Mouse (Mus musculus): ENCODE results near the gene Nhp2. TPM values are rescaled to one million over a fixed set of nuclear protein-coding genes. Genes with fewer than 3 reads are reported as not detected.
"Not testable (repeated sequence)": the region's sequence is repeated elsewhere in the genome, so short reads cannot be mapped to it uniquely, and the experiment has no call there.

Gene Nhp2
- total RNA-seq, 2 experiments from 2014 or later: 24.9 to 25.7 TPM

GRCm38 (mm10) chr11:51658291-51658690, 38.8 kb downstream of the Nhp2 start:
- H3K27ac ChIP-seq: peak overlapping the region; percentile 54
- intact Hi-C loops (cut with DNase I): no loop called here

GRCm38 (mm10) chr11:51658705-51659104, 39.2 kb downstream of the Nhp2 start:
- TF ChIP-seq CTCF (IDR thresholded peaks at IDR 0.05): no peak
- peak overlapping the region; percentile 54 for H3K27ac ChIP-seq
- no peak for DNase-seq
- intact Hi-C loops (cut with DNase I): no loop called here
- H3K4me3 ChIP-seq: no peak overlapping the region

More at GRCm38 (mm10) chr11:51658291-51658690, 38.8 kb downstream of the Nhp2 start:
- no peak for DNase-seq
- H3K4me3 ChIP-seq: no peak overlapping the region
- no peak for TF ChIP-seq CTCF (IDR thresholded peaks at IDR 0.05)

- no peak overlapping the region for H3K27ac ChIP-seq
- no peak overlapping the region for H3K4me3 ChIP-seq
- intact Hi-C loops (cut with DNase I): no loop called here
- no peak for TF ChIP-seq CTCF (IDR thresholded peaks at IDR 0.05)
- no peak for DNase-seq
These were observed 42.4 kb downstream of the Nhp2 start for GRCm38 (mm10) chr11:51661867-51662365.

GRCm38 (mm10) chr11:51662632-51663031, 43.1 kb downstream of the Nhp2 start:
- no peak for DNase-seq
- intact Hi-C loops (cut with DNase I): no loop called here
- no peak overlapping the region for H3K27ac ChIP-seq
- no peak for TF ChIP-seq CTCF (IDR thresholded peaks at IDR 0.05)
- no peak overlapping the region for H3K4me3 ChIP-seq

GRCm38 (mm10) chr11:51664747-51665146, 45.2 kb downstream of the Nhp2 start:
- intact Hi-C loops (cut with DNase I); DNase-seq: not testable (repeated sequence)

GRCm38 (mm10) chr11:51670846-51671245, 51.3 kb downstream of the Nhp2 start:
- intact Hi-C loops (cut with DNase I): no loop called here
- no peak for DNase-seq
- Histone ChIP-seq H3K27ac (no peak overlapping the region), H3K4me3 (no peak overlapping the region)
- TF ChIP-seq CTCF (IDR thresholded peaks at IDR 0.05): no peak

More at GRCm38 (mm10) chr11:51664747-51665146, 45.2 kb downstream of the Nhp2 start:
- H3K4me3 ChIP-seq, H3K27ac ChIP-seq: not testable (repeated sequence)

- DNase-seq: no peak
- intact Hi-C loops (cut with DNase I): no loop called here
- H3K4me3 ChIP-seq: no peak overlapping the region
- no peak overlapping the region for H3K27ac ChIP-seq
- TF ChIP-seq CTCF (IDR thresholded peaks at IDR 0.05): no peak
These were observed 51.8 kb downstream of the Nhp2 start for GRCm38 (mm10) chr11:51671376-51671775.

- Histone ChIP-seq H3K27ac (no peak overlapping the region), H3K4me3 (no peak overlapping the region)
- no peak for DNase-seq
- intact Hi-C loops (cut with DNase I): no loop called here
- no peak for TF ChIP-seq CTCF (IDR thresholded peaks at IDR 0.05)
These were observed 53.8 kb downstream of the Nhp2 start for GRCm38 (mm10) chr11:51673291-51673690.

Other genes with a start within 250 kb of the Nhp2 start
- 10 to 100 TPM; 15.5 to 15.8 TPM for gene Phykpl, start 35.0 kb upstream of the Nhp2 start, total RNA-seq (2021)
- 100 to 1,000 TPM in 1 of 2 experiments, 10 to 100 TPM in 1; 95.0 to 112 TPM for gene Hnrnpab, start 12.9 kb upstream of the Nhp2 start, total RNA-seq (2021)
- gene Rmnd5b, start 16.2 kb downstream of the Nhp2 start, total RNA-seq (2021): 10 to 100 TPM; 11.4 to 11.6 TPM
- gene N4bp3, start 31.1 kb downstream of the Nhp2 start, total RNA-seq (2021): 1 to 10 TPM; 2.7 to 4.2 TPM
- gene D930048N14Rik, start 31.2 kb downstream of the Nhp2 start, total RNA-seq (2021): under 1 TPM; 0.20 to 0.31 TPM
- gene 0610009B22Rik, start 69.1 kb downstream of the Nhp2 start, total RNA-seq (2021): 10 to 100 TPM; 42.1 to 43.2 TPM
- 10 to 100 TPM; 41.1 to 56.0 TPM for gene Sec24a, start 143.9 kb downstream of the Nhp2 start, total RNA-seq (2021)
- gene Sar1b, start 144.0 kb downstream of the Nhp2 start, total RNA-seq (2021): 100 to 1,000 TPM; 439 to 509 TPM
- 1 to 10 TPM; 7.8 to 7.9 TPM for gene Jade2, start 237.9 kb downstream of the Nhp2 start, total RNA-seq (2021)